Mouse (Mus musculus) frontal cortex, postnatal 10 days (tissue): ENCODE data around the gene Pafah2.

Experiments
- DNase-seq, 2 experiments: peaks; one replicate each; pipeline ENCODE4 v3.0.0; 2022; ENCODE audit warnings: low spot score in 2 of 2, mixed read lengths in 1 of 2

The Pafah2 gene

GRCm38 (mm10) chr4:134421971-134422370, 25.9 kb downstream of the Pafah2 start:
- no peak for DNase-seq

- no peak for DNase-seq
These were observed 27.8 kb downstream of the Pafah2 start for GRCm38 (mm10) chr4:134423949-134424348.

GRCm38 (mm10) chr4:134425088-134425487, 29.0 kb downstream of the Pafah2 start:
- no peak for DNase-seq

- DNase-seq: peak; percentile 84 to 90
These were observed 34.4 kb downstream of the Pafah2 start for GRCm38 (mm10) chr4:134430381-134431004.

GRCm38 (mm10) chr4:134432686-134433360, 36.7 kb downstream of the Pafah2 start:
- DNase-seq: no peak

- no peak for DNase-seq
These were observed 40.1 kb downstream of the Pafah2 start for GRCm38 (mm10) chr4:134436185-134436584.

GRCm38 (mm10) chr4:134436659-134437058, 40.5 kb downstream of the Pafah2 start:
- DNase-seq: no peak

GRCm38 (mm10) chr4:134439119-134439518, 43.0 kb downstream of the Pafah2 start:
- no peak for DNase-seq

GRCm38 (mm10) chr4:134439919-134440318, 43.8 kb downstream of the Pafah2 start:
- no peak for DNase-seq

GRCm38 (mm10) chr4:134442216-134442615, 46.1 kb downstream of the Pafah2 start:
- DNase-seq: no peak

- DNase-seq: no peak
These were observed 47.5 kb downstream of the Pafah2 start for GRCm38 (mm10) chr4:134443589-134443988.

GRCm38 (mm10) chr4:134444949-134445348, 48.8 kb downstream of the Pafah2 start:
- peak in 1 of 2 experiments; percentile 47 for DNase-seq

GRCm38 (mm10) chr4:134445489-134445888, 49.4 kb downstream of the Pafah2 start:
- DNase-seq: no peak

- no peak for DNase-seq
These were observed 51.8 kb downstream of the Pafah2 start for GRCm38 (mm10) chr4:134447966-134448365.

GRCm38 (mm10) chr4:134449595-134450391, 53.7 kb downstream of the Pafah2 start:
- DNase-seq: peak in 1 of 2 experiments; percentile 52

- DNase-seq: peak in 1 of 2 experiments; percentile 46
These were observed 54.5 kb downstream of the Pafah2 start for GRCm38 (mm10) chr4:134450392-134451195.

- DNase-seq: no peak
These were observed 55.4 kb downstream of the Pafah2 start for GRCm38 (mm10) chr4:134451484-134451883.

GRCm38 (mm10) chr4:134453619-134454400, 57.7 kb downstream of the Pafah2 start:
- DNase-seq: no peak

GRCm38 (mm10) chr4:134455310-134455709, 59.2 kb downstream of the Pafah2 start:
- DNase-seq: no peak

- no peak for DNase-seq
These were observed 61.2 kb downstream of the Pafah2 start for GRCm38 (mm10) chr4:134457130-134457825.
